Mouse (Mus musculus) liver, embryonic 15.5 days (tissue): ENCODE results near the gene Hoxa7. TPM values are rescaled to one million over a fixed set of nuclear protein-coding genes. Genes with fewer than 3 reads are reported as not detected.

ENCODE experiments used
- ATAC-seq: fragments of 200-750 bp; cut with Nextera tagmentation; 2 replicates; pipeline ENCODE4 v1.8.0; 2017; ENCODE audit warnings: moderate number of reproducible peaks, mild to moderate bottlenecking, moderate library complexity; ENCODE audit not compliant: insufficient read depth
- H3K27ac ChIP-seq: fragments of 300-500 bp; sonication (generic); replicated peaks from 2 replicates; pipeline ENCODE4 v1.5.1; 2015; ENCODE audit warnings: mild to moderate bottlenecking, inconsistent platforms
- H3K27me3 ChIP-seq: fragments of 300-500 bp; sonication (generic); 2 replicates; pipeline ENCODE4 v1.6.1; 2015; ENCODE audit warnings: mild to moderate bottlenecking, inconsistent platforms
- H3K36me3 ChIP-seq: fragments of 300-500 bp; sonication (generic); replicated peaks from 2 replicates; pipeline ENCODE4 v1.6.1; 2015; ENCODE audit warnings: moderate library complexity, mild to moderate bottlenecking, inconsistent platforms
- H3K4me1 ChIP-seq: fragments of 300-500 bp; sonication (generic); replicated peaks from 2 replicates; pipeline ENCODE4 v1.6.1; 2015; ENCODE audit warnings: inconsistent platforms
- H3K4me2 ChIP-seq: fragments of 300-500 bp; sonication (generic); 2 replicates; pipeline ENCODE4 v1.6.1; 2015; ENCODE audit warnings: moderate library complexity, mild to moderate bottlenecking, inconsistent platforms
- H3K4me3 ChIP-seq: fragments of 300-500 bp; sonication (generic); replicated peaks from 2 replicates; pipeline ENCODE4 v1.5.1; 2015; ENCODE audit warnings: mild to moderate bottlenecking, inconsistent platforms
- H3K9ac ChIP-seq: fragments of 300-500 bp; sonication (generic); 2 replicates; pipeline ENCODE4 v1.6.1; 2015; ENCODE audit warnings: moderate library complexity, mild to moderate bottlenecking, inconsistent platforms
- H3K9me3 ChIP-seq: fragments of 300-500 bp; sonication (generic); replicated peaks from 2 replicates; pipeline ENCODE4 v1.6.1; 2016; ENCODE audit warnings: inconsistent platforms
- WGBS: fragments of 180-500 bp; shearing (Covaris S2); methylation state at CpG from one replicate; pipeline ENCODE4 v1.1.7; 2015; ENCODE audit warnings: mixed read lengths; ENCODE audit not compliant: insufficient replicate concordance; 5-methylcytosine and 5-hydroxymethylcytosine counted together
- polyA plus RNA-seq: library from polyadenylated mRNA; unstranded; fragments of >200 nt; fragmentation: Nextera tagmentation; extraction: Ambion mirVana; gene quantifications from 2 replicates; pipeline ENCODE4 v1.2.1, GENCODE M21; 2015

Gene Hoxa7
- polyA plus RNA-seq, 1 experiment from 2014 or later = 0.37 TPM

DNA sequence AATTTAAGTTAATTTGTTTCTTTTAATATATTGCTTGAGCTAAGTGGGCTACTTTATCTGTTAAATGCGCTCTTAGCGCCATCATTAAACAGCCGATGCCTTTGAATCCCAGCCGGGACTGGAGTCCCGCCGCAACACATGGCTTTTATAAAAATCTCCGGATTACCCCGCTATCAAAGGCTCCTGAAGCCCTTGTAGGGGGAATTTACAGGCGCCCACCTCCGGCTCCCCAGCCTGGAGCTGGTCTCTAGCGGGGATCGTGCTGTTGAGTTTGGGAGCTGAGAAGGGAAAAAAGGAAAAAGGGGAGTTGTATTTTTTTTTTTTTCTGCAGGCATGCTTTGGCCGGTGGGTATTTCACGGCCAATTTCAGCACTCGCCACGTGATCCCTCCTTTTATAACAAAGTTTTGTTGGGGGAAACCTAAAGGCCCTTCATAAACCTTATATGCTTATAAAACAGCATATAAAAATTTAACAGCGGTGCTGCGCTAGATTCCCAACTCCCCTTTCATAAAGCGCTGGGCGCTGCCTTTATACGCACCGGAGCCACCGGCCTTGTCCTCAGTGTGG is 22.9 kb upstream of the Hoxa7 start:
- no peak overlapping the region for H3K27ac ChIP-seq
- 3% methylated on average over 23 of the region's 23 CpGs for WGBS
- H3K4me1 ChIP-seq = no peaks in the 10 kb centered on the region
- no peaks in the 10 kb centered on the region for H3K9me3 ChIP-seq
- no peak overlapping the region for H3K4me3 ChIP-seq
- H3K27me3 ChIP-seq = peaks cover 100% of the 10 kb centered on the region
- ATAC-seq = no peak
- H3K36me3 ChIP-seq = no peaks in the 10 kb centered on the region
- H3K4me2 ChIP-seq = no peak overlapping the region
- no peak overlapping the region for H3K9ac ChIP-seq

DNA sequence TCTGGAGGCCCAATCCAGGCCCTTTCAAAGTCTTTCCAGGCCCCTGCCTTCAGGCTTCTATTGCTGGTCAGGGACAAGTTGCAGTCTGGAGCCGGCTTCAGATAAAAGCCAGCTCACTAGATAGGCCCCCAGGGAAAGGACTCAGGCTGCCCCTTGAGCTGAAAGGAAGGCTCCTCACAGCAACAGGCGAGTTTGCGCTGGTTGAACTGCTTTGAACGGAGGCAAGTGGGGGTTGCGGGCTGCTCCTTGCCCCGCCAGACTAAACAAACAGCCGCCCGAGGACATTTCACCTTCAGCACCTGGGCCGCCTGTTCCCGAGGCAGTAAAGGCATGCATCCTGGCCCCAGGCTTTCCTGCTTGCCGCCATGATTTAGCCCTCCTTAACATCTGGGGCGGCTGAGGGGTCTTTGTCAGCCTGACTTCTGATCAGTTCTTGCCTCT is 22.0 kb upstream of the Hoxa7 start:
- Histone ChIP-seq H3K4me3 (no peak overlapping the region), H3K36me3 (no peaks in the 10 kb centered on the region), H3K9me3 (no peaks in the 10 kb centered on the region), H3K27me3 (peaks cover 100% of the 10 kb centered on the region), H3K4me1 (no peaks in the 10 kb centered on the region), H3K27ac (no peak overlapping the region), H3K4me2 (no peak overlapping the region), H3K9ac (no peak overlapping the region)
- ATAC-seq = no peak
- WGBS = under 1% methylated on average over 12 of the region's 12 CpGs

DNA sequence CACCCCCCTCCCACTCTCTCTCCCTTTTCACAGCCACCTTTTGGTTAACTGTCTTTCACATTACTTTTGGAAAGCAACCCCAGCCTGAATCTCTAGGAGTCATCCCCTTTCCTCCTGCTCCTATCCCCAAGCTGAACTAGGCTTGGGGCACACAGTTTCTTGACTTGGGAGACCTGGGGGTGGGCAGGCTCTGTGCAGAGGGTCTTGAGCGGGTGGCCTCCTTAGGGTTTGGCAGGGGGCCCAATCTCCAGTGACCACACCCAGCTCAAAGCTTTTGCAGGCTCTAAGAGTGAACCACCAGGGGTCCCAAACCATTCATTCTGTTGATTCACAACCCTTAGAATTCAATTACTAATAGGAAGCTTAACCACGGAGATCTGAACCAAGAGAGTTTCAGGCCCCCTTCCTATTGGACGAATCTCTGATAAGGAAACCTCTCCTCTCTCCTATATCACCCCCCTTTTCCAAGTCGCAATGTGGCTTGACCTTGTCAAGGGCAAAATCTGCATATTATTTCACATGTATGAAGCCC is 21.2 kb upstream of the Hoxa7 start:
- Histone ChIP-seq H3K4me3 (no peak overlapping the region), H3K4me2 (no peak overlapping the region), H3K4me1 (no peaks in the 10 kb centered on the region), H3K27ac (no peak overlapping the region), H3K36me3 (no peaks in the 10 kb centered on the region), H3K27me3 (peaks cover 100% of the 10 kb centered on the region), H3K9me3 (no peaks in the 10 kb centered on the region), H3K9ac (no peak overlapping the region)
- WGBS = 6% methylated on average over 4 of the region's 4 CpGs
- no peak for ATAC-seq

DNA sequence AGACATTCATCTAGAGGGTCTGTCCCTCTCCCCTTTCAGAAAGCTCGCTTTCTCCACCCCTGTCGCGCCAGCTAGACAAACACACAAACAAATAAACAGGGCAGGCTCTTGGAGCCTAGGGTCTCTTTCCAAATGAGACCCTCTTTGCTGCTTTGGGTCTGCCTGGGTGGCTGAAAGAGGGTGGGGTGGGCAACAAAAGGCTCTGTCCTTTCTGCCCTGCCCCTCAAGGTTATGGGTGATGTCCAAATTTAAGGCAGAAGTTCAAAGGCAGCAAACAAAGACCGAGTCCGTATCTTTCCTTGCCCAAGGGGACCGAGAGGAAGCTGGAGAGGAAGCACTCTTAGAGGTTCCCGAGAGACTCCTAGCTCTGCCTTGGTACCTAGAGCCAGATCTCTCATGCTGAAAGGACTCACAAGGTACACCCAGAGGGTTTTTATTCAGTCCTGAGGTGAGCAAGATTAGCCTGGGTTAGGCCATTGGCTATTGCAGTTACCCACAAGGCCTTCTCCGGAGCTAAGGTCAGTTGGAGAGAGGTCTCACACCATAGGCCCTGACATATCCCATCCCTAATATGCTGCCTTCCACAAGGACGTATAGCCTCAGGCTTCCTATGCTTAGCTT is 19.5 kb upstream of the Hoxa7 start:
- H3K4me3 ChIP-seq = no peak overlapping the region
- H3K9ac ChIP-seq = no peak overlapping the region
- no peak for ATAC-seq
- H3K27me3 ChIP-seq = peaks cover 100% of the 10 kb centered on the region
- H3K27ac ChIP-seq = no peak overlapping the region
- no peaks in the 10 kb centered on the region for H3K9me3 ChIP-seq
- 3% methylated on average over 9 of the region's 9 CpGs for WGBS
- no peak overlapping the region for H3K4me2 ChIP-seq
- H3K36me3 ChIP-seq = no peaks in the 10 kb centered on the region
- H3K4me1 ChIP-seq = no peaks in the 10 kb centered on the region

DNA sequence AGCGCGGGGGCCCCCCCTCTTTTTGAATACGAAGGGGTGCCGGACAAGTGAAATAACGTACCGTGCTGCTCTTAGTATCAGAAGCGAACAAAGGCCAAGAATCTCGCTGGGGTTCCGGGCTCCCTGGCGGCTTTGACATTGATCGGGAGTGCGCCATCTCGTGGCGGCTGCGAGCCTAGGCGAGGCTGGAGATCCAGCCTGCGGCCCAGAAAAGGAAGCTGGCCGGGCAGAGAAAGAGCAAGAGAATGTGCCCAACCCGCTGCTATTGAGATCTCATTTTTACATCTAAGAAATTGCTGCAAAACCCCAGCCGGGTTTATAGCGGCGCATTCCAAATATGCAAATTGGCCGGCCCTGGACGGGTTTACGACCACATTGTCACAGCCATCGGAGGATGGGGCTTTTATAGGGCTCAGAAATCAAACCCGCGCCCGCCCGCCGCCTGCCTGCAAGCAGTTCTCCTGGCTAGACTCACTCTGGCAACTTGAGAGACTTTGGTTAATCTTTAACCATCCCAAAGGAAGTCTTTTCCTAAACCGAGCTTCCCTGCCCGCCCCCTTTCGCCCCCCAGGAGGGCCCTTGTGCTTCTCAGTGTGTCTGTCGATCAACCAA is 18.8 kb upstream of the Hoxa7 start, which contains the start of gene Hoxa10:
Hoxa10 (minus strand) TSS at position 466 of the 612 bp plus-strand sequence.
- WGBS = 1% methylated on average over 35 of the region's 35 CpGs
- ATAC-seq = no peak
- Histone ChIP-seq H3K4me2 (peak within 1 kb of the TSS; percentile 23; the same call in 1 of the 2 replicates), H3K9me3 (no peaks in the 10 kb centered on the region), H3K36me3 (no peaks in the 10 kb centered on the region), H3K27me3 (peaks cover 100% of the 10 kb centered on the region), H3K4me1 (no peaks in the 10 kb centered on the region), H3K9ac (no peak within 1 kb of the TSS), H3K27ac (no peak within 1 kb of the TSS), H3K4me3 (no peak within 1 kb of the TSS)

DNA sequence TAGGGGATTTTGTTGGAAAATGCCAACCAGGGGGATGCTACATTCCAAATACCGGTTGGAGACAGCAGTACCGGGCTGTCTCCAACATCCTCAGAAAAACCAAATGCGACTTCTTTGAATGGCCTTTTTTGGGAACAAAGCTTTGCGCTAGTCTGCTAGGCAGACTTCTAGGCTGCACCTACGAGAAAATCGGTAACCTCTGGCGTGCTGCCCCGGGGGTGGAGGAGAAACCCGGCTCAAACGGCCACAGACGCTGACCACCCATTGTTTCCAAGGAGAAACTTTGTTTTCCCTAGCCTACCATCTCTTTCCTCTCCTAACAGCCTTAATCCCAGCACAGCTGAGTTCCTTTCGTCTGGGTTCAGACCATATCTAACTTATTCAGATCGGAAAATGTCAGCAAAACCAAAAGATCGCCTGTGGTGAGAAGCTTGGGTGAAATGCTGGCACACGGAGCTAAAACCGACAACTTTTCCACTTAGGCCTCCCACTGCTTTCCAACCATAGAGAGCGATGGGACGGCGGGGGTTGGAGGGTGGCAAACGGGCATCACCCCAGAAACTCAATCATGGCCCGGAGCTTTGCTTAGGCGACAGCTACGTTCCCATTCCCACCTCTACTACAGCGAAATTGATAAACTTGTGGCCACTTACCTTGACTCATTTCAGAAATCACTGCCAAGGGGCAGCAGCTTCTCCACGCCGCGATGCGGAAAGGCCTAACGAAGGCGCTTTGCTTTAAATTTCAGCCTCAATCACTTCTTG is 18.2 kb upstream of the Hoxa7 start:
- WGBS = 2% methylated on average over 30 of the region's 30 CpGs
- H3K36me3 ChIP-seq = no peaks in the 10 kb centered on the region
- peak overlapping the region; percentile 23; the same call in 1 of the 2 replicates for H3K4me2 ChIP-seq
- H3K27ac ChIP-seq = no peak overlapping the region
- H3K4me1 ChIP-seq = no peaks in the 10 kb centered on the region
- H3K4me3 ChIP-seq = no peak overlapping the region
- no peak overlapping the region for H3K9ac ChIP-seq
- ATAC-seq = no peak
- peaks cover 100% of the 10 kb centered on the region for H3K27me3 ChIP-seq
- H3K9me3 ChIP-seq = no peaks in the 10 kb centered on the region

DNA sequence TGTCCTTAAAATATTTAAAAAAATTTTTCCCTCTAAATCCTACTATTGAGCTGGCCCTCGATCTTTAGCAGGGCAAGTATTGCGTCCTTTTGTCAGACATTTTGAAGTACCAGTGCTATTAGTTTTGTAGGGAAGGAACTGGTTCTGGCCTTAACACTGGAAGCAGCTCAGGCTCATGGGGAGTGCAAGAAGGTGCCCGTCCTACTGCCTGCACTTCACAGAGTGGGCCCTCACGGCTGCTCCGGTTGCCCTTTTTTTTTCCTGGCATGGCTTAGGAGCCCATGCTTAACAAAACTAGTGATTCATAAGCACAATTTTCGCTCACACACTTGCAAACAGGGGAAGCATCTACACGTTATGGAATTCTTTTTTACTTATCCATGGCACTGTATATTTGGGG is 17.3 kb upstream of the Hoxa7 start:
- H3K4me2 ChIP-seq = no peak overlapping the region
- WGBS = 8% methylated on average over 7 of the region's 7 CpGs
- no peak overlapping the region for H3K27ac ChIP-seq
- no peak overlapping the region for H3K4me3 ChIP-seq
- H3K9me3 ChIP-seq = no peaks in the 10 kb centered on the region
- H3K36me3 ChIP-seq = no peaks in the 10 kb centered on the region
- no peak overlapping the region for H3K9ac ChIP-seq
- ATAC-seq = no peak
- H3K27me3 ChIP-seq = peaks cover 100% of the 10 kb centered on the region
- H3K4me1 ChIP-seq = no peaks in the 10 kb centered on the region; the same call in 1 of the 2 replicates

DNA sequence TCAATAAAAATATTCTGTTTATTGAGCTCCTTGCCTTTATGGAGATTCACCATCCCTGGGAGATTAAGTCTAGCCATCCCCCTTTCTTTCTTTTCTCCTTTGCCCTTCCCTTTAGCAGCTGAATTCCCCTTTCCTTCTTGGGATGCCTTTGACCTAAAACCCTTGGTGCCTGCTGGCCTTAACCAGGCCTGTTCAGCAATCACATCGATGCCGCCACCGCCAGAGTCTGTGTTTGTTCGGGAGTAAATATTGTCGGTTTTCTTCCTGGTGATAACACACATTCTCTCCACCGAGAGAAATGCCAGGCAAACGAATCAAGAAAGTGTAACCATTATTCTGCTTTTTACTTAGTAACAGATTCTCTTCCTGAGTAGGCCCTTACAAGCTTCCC is 16.5 kb upstream of the Hoxa7 start:
- whole genome bisulfite sequencing = 5% methylated on average over 7 of the region's 7 CpGs
- Histone ChIP-seq H3K27me3 (peaks cover 100% of the 10 kb centered on the region), H3K27ac (no peak overlapping the region), H3K4me1 (no peaks in the 10 kb centered on the region; the same call in 1 of the 2 replicates), H3K9me3 (no peaks in the 10 kb centered on the region), H3K36me3 (no peaks in the 10 kb centered on the region), H3K4me2 (no peak overlapping the region), H3K9ac (no peak overlapping the region), H3K4me3 (no peak overlapping the region)
- ATAC-seq = no peak

DNA sequence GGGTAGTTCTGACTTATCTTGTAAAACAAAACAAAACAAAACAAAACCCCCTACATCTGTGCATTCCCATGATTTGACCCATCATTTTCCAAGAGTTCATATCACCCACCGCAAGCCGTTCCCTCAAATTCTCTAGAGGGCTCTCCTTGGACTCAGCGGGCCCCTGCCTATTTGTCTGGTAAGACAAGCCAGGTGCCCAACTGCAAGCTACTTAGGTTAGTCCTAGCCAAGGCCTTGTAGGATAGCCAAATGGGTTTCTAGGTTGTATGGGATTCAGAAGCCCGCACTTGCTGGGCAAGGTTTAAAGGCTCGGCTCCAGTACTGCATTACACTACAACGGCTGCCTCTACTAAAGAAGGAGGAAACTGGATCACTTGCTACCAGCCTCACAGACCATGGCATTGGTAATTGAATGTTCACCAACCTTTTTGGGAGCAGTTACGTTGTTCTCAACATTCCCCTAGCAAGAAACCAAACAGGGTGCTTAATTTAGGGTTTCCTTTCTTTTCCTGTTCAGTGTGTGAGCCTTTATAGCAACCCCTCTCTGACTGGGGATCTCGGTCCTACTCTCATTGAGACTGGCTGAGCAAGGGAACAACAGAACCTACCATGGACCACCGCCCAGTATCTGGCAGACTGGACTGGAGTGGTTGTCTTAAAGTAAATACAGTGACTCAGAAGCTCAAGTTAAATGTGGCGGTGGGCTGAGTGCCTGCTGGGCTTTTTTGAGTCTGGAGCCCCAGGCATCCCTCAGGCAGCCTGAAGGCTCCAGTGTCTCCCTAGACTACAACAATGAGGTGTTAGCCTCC is 15.9 kb upstream of the Hoxa7 start:
- Histone ChIP-seq H3K36me3 (no peaks in the 10 kb centered on the region), H3K9ac (no peak overlapping the region), H3K4me1 (no peaks in the 10 kb centered on the region; the same call in none of the 2 replicates), H3K4me3 (no peak overlapping the region), H3K27ac (no peak overlapping the region), H3K4me2 (no peak overlapping the region), H3K9me3 (no peaks in the 10 kb centered on the region), H3K27me3 (peaks cover 100% of the 10 kb centered on the region)
- 18% methylated on average over 10 of the region's 10 CpGs for WGBS
- ATAC-seq = no peak

DNA sequence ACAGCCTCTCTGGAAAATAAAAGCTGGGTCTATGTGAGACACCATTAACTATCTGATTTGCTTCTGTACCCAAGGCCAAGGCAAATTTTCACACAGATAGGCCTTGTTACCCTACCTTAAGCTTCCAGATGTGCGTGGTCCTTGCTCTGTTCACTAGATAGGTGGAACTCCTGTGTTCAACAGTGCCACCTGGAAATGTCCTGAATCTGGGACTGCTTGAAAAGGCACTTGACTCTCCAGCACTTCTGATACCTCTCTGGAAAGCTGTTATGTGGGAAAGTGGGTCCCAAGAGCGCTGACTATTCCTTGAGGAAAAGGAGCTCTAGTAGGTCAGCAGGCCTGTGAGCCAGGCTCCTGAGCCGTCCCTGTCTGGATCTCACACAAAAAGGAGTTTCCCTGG is 15.2 kb upstream of the Hoxa7 start:
- Histone ChIP-seq H3K9ac (no peak overlapping the region), H3K36me3 (no peaks in the 10 kb centered on the region), H3K4me3 (no peak overlapping the region), H3K4me2 (no peak overlapping the region), H3K27ac (no peak overlapping the region), H3K4me1 (no peaks in the 10 kb centered on the region; the same call in none of the 2 replicates), H3K27me3 (peaks cover 100% of the 10 kb centered on the region), H3K9me3 (no peaks in the 10 kb centered on the region)
- ATAC-seq = no peak
- WGBS = 23% methylated on average over 3 of the region's 3 CpGs
